Mouse (Mus musculus) liver, adult 2 months (tissue): Measurements from ENCODE around the gene Fen1. TPM values are rescaled to one million over a fixed set of nuclear protein-coding genes. Genes with fewer than 3 reads are reported as not detected.

ENCODE experiments used
- DNase-seq: peaks from one replicate; pipeline ENCODE4 v3.0.0-alpha.2; 2011; ENCODE audit warnings: low read depth, low spot score; ENCODE audit errors: extremely low read depth
- H3K27ac ChIP-seq: fragments of 200-500 bp; replicated peaks from 2 replicates; pipeline ENCODE4 v1.5.1; 2012; ENCODE audit warnings: low read depth, mild to moderate bottlenecking, control low read depth, inconsistent platforms, low read length; ENCODE audit not compliant: insufficient read depth
- H3K27me3 ChIP-seq: fragments of 200-500 bp; 2 replicates; pipeline ENCODE4 v1.6.1; 2012; ENCODE audit warnings: mild to moderate bottlenecking, moderate library complexity, low read length, inconsistent platforms; ENCODE audit not compliant: control insufficient read depth, insufficient read depth
- H3K36me3 ChIP-seq: fragments of 200-500 bp; 2 replicates; pipeline ENCODE4 v1.6.1; 2012; ENCODE audit warnings: low read length, inconsistent platforms; ENCODE audit not compliant: control insufficient read depth, insufficient read depth
- H3K4me1 ChIP-seq: fragments of 200-500 bp; 2 replicates; pipeline ENCODE4 v1.6.1; 2011; ENCODE audit warnings: low read length; ENCODE audit not compliant: control insufficient read depth, insufficient read depth
- H3K4me3 ChIP-seq: fragments of 200-500 bp; 2 replicates; pipeline ENCODE4 v1.5.1; 2011; ENCODE audit warnings: low read depth, mild to moderate bottlenecking, control low read depth, low read length, moderate library complexity; ENCODE audit not compliant: insufficient read depth
- H3K79me2 ChIP-seq: fragments of 200-500 bp; 2 replicates; pipeline ENCODE4 v1.6.1; 2012; ENCODE audit warnings: inconsistent platforms, mild to moderate bottlenecking, low read length, moderate library complexity; ENCODE audit not compliant: control insufficient read depth, insufficient read depth
- H3K9ac ChIP-seq: fragments of 200-500 bp; 2 replicates; pipeline ENCODE4 v1.6.1; 2012; ENCODE audit warnings: low read depth, mild to moderate bottlenecking, control low read depth, inconsistent platforms, low read length
- CTCF ChIP-seq: fragments of 200-500 bp; IDR thresholded peaks from 2 replicates; pipeline ENCODE4 v1.5.1; 2011; ENCODE audit warnings: low read depth, low read length, control low read depth
- POLR2A ChIP-seq: fragments of 200-500 bp; IDR thresholded peaks from 2 replicates; pipeline ENCODE4 v1.6.1; 2011; ENCODE audit warnings: low read length, control low read depth; ENCODE audit not compliant: insufficient read depth; ENCODE audit errors: extremely low read depth
- WGBS: fragments of 180-500 bp; shearing (Covaris S2); methylation state at CpG from one replicate; pipeline ENCODE4 v1.1.7; 2018; 5-methylcytosine and 5-hydroxymethylcytosine counted together
- polyA plus RNA-seq: library from polyadenylated mRNA; depleted of rRNA; stranded (reverse); fragments of >200 nt; gene quantifications from 2 replicates; pipeline ENCODE4 v1.2.3, GENCODE M21; 2012
- total RNA-seq: library from RNA; depleted of rRNA; stranded (reverse); fragments of >200 nt; gene quantifications from 2 replicates; pipeline ENCODE4 v1.2.3, GENCODE M21; 2014

Gene Fen1
- total and polyA plus RNA-seq, 2 experiments = 2.5 to 3.0 TPM

DNA sequence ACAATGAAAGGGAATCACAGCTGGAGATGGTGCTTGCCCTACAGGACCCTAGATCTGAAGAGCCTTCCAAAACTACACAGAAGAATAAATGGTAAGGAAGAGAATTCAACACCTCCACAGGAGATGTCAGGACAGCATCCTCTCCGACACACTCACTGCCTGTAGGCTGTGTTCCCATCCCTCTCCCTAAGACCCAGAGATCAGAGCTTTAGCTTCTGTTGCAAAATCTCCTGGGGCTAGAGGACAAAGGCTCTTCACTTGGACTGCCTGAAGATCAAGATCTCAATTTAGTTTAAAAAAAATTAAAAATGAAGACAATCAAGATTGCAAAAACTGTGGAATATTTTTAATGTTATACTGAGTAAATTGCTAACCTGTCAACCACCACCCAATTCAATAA is 27.5 kb downstream of the Fen1 start:
- Histone ChIP-seq H3K4me1 (0 out of 2 replicates have a peak, but pooled peaks cover 2% of the 10 kb centered on the region), H3K79me2 (0 out of 2 replicates have a peak, but pooled peaks cover 3% of the 10 kb centered on the region), H3K36me3 (no peaks in the 10 kb centered on the region), H3K4me3 (no peak overlapping the region), H3K9ac (no peak overlapping the region), H3K27me3 (no peaks in the 10 kb centered on the region), H3K27ac (no peak overlapping the region)
- no peak for DNase-seq
- TF ChIP-seq CTCF (no peak), POLR2A (no peak)
- WGBS = 95% methylated on average over 1 of the region's 1 CpGs

GRCm38 (mm10) chr19:10174956-10175355 is 29.0 kb downstream of the Fen1 start:
- no peak for DNase-seq
- H3K9ac ChIP-seq = no peak overlapping the region
- H3K36me3 ChIP-seq = no peaks in the 10 kb centered on the region
- no peak overlapping the region for H3K27ac ChIP-seq
- no peaks in the 10 kb centered on the region for H3K79me2 ChIP-seq
- 0 out of 2 replicates have a peak, but pooled peaks cover 2% of the 10 kb centered on the region for H3K4me1 ChIP-seq
- whole genome bisulfite sequencing = 74% methylated on average over 4 of the region's 4 CpGs
- no peak overlapping the region for H3K4me3 ChIP-seq
- H3K27me3 ChIP-seq = no peaks in the 10 kb centered on the region
- TF ChIP-seq CTCF (no peak), POLR2A (no peak)

DNA sequence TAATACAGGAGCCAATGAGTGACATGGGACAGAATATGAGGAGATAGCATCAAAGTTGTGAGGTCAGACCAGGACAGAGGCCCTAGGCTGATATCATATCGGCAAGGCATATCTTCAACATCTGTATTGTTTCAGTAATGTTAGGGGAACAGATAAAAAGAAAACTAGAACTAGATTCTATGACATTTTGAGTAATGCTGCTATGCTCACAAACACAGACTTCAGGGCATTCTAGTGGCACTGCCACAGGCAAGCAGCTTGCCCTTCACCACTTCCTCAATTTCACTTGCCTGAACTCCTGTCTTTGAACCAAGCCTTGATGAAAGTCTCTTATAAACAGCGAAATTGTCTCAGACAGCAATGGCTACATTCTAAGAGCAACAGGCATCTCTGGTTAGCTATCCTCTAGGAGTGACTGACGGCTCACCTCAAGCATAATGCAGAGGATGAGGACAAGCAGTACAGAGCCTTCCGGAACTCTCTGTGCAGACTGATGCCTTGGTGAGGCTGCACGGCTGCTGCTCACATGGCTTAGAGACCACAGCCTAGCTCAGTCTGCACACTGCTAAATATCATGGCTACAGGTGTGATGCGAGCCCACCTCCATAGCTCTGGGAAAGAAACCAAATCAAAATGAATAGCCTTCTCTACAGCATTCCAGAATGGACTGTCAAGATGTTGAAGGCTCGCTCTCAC is 30.0 kb downstream of the Fen1 start:
- no peak overlapping the region for H3K27ac ChIP-seq
- H3K4me1 ChIP-seq = 0 out of 2 replicates have a peak, but pooled peaks cover 2% of the 10 kb centered on the region
- 93% methylated on average over 7 of the region's 7 CpGs for WGBS
- H3K27me3 ChIP-seq = no peaks in the 10 kb centered on the region
- H3K4me3 ChIP-seq = no peak overlapping the region
- no peak for DNase-seq
- H3K9ac ChIP-seq = no peak overlapping the region
- no peaks in the 10 kb centered on the region for H3K36me3 ChIP-seq
- H3K79me2 ChIP-seq = no peaks in the 10 kb centered on the region
- TF ChIP-seq POLR2A (no peak), CTCF (no peak)

- H3K27ac ChIP-seq = no peak overlapping the region
- WGBS = 74% methylated on average over 5 of the region's 5 CpGs
- TF ChIP-seq POLR2A = no peak
- TF ChIP-seq CTCF = no peak
These were observed 30.8 kb downstream of the Fen1 start for GRCm38 (mm10) chr19:10173116-10173718.

DNA sequence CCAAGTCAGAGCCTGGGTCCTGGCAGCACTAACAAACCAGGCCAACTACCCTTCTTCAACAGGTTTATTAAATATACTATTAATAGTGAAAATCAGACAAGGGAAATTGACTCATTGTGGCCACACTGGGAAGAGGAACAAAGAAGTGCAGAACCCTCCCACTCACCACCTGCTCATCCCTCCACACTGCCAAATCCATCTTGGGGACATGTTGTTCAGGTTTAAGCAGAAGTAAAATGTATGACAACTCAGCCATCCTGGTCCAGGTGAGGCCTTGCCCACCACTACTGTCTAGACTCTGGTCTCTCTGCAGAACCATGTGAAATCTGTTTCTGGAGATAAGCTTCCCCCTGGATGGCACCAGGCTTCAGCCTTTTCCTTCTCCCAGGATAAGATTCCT is 32.1 kb downstream of the Fen1 start:
- Histone ChIP-seq H3K27me3 (no peaks in the 10 kb centered on the region), H3K4me3 (no peak overlapping the region), H3K36me3 (no peaks in the 10 kb centered on the region), H3K9ac (no peak overlapping the region), H3K27ac (no peak overlapping the region), H3K4me1 (peaks cover 14% of the 10 kb centered on the region), H3K79me2 (no peaks in the 10 kb centered on the region)
- no peak for DNase-seq
- no peak for TF ChIP-seq POLR2A
- no peak for TF ChIP-seq CTCF

More at GRCm38 (mm10) chr19:10173116-10173718, 30.8 kb downstream of the Fen1 start:
- Histone ChIP-seq H3K4me3 (no peak overlapping the region), H3K27me3 (no peaks in the 10 kb centered on the region), H3K9ac (no peak overlapping the region), H3K79me2 (no peaks in the 10 kb centered on the region), H3K36me3 (no peaks in the 10 kb centered on the region), H3K4me1 (peaks cover 3% of the 10 kb centered on the region; the same call in 1 of the 2 replicates)
- no peak for DNase-seq

- Histone ChIP-seq H3K27me3 (no peaks in the 10 kb centered on the region), H3K79me2 (no peaks in the 10 kb centered on the region), H3K4me1 (peaks cover 18% of the 10 kb centered on the region), H3K27ac (no peak overlapping the region), H3K4me3 (no peak overlapping the region), H3K9ac (no peak overlapping the region), H3K36me3 (no peaks in the 10 kb centered on the region)
- DNase-seq = no peak
- WGBS = 78% methylated on average over 7 of the region's 7 CpGs
- no peak for TF ChIP-seq POLR2A
- TF ChIP-seq CTCF = no peak
These were observed 32.6 kb downstream of the Fen1 start for GRCm38 (mm10) chr19:10171359-10171758.
